Mouse (Mus musculus): ENCODE results near the gene Parp16. TPM values are rescaled to one million over a fixed set of nuclear protein-coding genes. Genes with fewer than 3 reads are reported as not detected.
A peak's percentile ranks its signal among the peaks of the same experiment; 100 is the strongest.
"Not testable (repeated sequence)": the region's sequence is repeated elsewhere in the genome, so short reads cannot be mapped to it uniquely, and the experiment has no call there.

The Parp16 gene
- total RNA-seq, 2 experiments from 2014 or later: 3.6 to 3.9 TPM

DNA sequence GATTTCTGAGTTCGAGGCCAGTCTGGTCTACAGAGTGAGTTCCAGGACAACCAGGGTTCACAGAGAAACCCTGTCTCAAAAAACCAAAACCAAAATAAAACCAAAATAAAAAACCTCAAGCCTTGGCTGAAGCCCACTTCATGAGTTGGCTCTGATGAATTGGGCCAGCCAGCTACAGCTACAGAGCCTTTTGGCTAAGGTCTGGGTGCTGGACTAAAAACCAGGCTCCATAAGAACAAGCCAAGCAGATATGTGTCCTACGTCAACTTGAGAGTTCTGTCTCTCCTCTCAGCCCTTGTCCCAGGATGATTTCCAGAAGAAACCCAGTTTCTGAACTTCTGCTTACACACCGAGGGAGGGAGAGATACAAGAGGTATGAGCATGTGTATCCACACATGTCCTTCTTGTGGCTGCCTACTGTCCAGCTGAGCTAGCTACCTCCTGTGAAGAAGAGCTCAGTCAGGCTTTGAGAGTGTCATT is 67.5 kb downstream of the Parp16 start:
- TF ChIP-seq CTCF (IDR thresholded peaks at IDR 0.05): no peak
- DNase-seq: no peak
- H3K27ac ChIP-seq: peak overlapping the region; percentile 58
- intact Hi-C loops (cut with DNase I): no loop called here
- H3K4me3 ChIP-seq: no peak overlapping the region

DNA sequence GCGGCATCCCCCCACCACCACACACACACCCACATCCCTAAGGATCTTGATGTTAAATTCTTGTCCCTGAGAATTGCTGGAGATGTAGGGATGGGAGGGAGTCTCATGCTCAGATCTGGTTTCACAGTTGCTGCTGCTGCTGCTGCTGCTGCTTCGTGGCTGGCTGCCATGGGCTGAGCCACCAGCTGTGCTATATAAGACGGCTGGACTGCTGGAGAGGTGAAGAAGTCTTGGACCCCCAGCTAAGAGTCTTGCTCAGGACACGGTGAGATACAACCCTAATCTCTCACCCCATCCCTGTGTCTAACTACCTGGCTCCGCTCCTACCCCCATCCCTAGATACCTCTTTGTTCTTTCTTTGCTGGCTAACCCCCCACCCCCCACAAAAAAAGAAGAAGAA is 69.8 kb downstream of the Parp16 start, which contains the start of gene Cilp:
Gene Cilp (plus strand): TSS at position 222 of the 400 bp plus-strand sequence.
- intact Hi-C loops (cut with DNase I): no loop called here
- DNase-seq: peak; percentile 76
- Histone ChIP-seq H3K4me3 (peak within 1 kb of the TSS; percentile 55), H3K27ac (peak within 1 kb of the TSS; percentile 64)
- no peak for TF ChIP-seq CTCF (IDR thresholded peaks at IDR 0.05)

DNA sequence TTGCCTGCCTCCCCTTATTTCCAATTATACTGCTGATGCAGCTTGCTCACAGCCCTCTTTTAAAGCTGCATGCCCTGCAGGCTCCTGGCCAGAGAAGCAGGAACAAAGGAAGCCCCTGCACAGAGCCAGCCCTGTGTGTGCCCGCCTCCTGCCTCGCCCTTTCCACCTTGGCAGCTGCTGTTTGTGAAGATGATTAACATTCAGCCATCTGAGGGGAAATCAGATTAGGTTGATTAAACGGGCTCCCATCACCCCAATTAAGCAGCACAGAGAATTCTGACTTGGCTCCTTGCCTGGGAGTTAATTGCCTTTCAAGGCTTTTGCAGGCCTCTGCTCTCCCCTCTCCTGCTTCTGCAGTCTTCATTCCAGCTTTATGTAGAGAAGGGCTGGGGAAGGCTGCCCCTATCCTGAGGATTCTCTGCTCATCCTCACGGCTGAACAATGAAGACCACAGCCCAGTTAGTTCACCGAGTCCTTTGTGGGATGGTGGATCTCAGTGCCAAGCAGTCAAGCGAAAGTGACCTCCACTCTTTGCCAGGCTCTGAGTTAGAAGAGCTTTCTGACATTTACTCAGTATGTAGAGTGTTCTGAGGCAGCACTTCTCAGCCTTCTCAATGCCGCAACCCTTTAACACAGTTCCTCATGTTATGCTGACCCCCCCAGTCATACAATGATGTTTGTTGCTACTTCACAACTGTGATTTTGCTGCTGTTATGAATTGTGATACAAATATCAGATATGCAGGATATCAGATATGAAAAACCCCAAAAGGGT is 72.8 kb downstream of the Parp16 start:
- TF ChIP-seq CTCF (IDR thresholded peaks at IDR 0.05): no peak
- DNase-seq: no peak
- peak overlapping the region; percentile 51 for H3K27ac ChIP-seq
- peak overlapping the region; percentile 55 for H3K4me3 ChIP-seq
- intact Hi-C loops (cut with DNase I): no loop called here

DNA sequence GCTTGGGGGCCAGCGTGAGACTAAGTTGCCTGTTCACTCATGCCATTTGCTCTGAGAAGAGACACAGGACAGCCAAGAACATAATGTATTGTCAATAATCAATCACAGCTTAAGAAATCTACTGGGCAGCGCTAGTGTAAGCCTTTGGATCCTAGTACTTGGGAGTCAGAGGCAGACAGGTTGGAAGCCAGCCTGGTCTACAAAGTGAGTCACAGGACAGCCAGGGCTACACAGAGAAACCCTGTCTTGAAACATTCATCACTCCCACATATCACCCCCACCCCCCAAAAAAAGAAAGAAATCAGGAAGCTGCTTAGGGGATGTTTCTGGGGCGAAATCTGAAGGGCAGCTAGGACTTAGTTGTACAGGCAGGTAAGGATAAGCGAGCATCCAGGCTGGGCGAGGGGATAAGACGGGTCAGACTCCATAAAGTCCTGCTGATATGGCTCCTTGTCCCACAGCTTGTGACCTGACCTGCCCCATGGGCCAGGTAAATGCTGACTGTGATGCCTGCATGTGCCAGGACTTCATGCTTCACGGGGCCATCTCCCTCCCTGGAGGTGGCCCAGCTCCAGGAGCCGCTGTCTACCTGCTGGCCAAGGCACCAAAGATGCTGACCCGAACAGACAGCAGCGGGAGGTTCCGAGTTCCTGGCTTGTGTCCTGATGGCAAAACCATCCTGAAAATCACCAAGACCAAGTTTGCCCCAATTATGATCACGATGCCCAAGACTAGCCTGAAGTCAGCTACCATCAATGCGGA is 78.1 kb downstream of the Parp16 start:
- intact Hi-C loops (cut with DNase I): no loop called here
- DNase-seq: no peak

DNA sequence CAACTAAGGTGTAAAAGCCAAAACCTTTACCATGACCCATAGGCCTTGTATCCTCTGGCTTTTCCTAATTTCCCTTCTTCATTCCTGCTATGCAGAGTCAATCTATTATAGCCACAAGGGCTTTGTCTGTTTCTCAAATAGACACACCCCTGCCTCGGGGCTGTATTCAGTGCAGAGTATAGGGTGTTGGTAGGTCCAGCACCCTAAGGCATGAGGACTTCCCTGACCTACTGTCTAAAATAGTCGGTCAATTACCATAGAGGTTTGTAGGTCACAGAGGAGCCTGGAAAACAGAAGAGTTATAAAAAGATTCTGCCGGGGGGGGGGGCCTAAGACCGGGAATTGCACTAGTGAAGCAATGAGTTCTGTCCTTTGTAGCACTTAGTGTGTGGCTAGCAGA is 78.7 kb downstream of the Parp16 start:
- DNase-seq: no peak
- intact Hi-C loops (cut with DNase I): no loop called here
- Histone ChIP-seq H3K4me3 (no peak overlapping the region), H3K27ac (no peak overlapping the region)
- no peak for TF ChIP-seq CTCF (IDR thresholded peaks at IDR 0.05)

More for the DNA sequence above, 78.1 kb downstream of the Parp16 start:
- TF ChIP-seq CTCF (IDR thresholded peaks at IDR 0.05): no peak
- no peak overlapping the region for H3K4me3 ChIP-seq
- no peak overlapping the region for H3K27ac ChIP-seq

DNA sequence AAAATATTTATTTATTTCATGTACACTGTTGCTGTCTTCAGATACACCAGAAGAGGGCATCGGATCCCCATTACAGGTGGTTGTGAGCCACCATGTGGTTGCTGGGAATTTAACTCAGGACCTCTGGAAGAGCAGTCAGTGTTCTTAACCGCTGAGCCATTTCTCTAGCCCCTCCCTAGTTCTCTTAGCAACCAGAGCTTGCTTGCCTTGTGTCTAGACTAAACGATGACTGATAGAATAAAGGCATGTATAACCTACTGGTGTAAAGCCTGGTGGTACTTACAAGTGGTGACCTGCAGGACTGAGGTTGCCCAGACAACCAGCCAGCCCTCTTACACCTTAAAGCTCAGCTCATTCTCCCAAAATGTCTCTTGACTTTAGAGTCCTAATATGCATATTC is 79.7 kb downstream of the Parp16 start:
- H3K27ac ChIP-seq; H3K4me3 ChIP-seq; intact Hi-C loops (cut with DNase I); DNase-seq: not testable (repeated sequence)

DNA sequence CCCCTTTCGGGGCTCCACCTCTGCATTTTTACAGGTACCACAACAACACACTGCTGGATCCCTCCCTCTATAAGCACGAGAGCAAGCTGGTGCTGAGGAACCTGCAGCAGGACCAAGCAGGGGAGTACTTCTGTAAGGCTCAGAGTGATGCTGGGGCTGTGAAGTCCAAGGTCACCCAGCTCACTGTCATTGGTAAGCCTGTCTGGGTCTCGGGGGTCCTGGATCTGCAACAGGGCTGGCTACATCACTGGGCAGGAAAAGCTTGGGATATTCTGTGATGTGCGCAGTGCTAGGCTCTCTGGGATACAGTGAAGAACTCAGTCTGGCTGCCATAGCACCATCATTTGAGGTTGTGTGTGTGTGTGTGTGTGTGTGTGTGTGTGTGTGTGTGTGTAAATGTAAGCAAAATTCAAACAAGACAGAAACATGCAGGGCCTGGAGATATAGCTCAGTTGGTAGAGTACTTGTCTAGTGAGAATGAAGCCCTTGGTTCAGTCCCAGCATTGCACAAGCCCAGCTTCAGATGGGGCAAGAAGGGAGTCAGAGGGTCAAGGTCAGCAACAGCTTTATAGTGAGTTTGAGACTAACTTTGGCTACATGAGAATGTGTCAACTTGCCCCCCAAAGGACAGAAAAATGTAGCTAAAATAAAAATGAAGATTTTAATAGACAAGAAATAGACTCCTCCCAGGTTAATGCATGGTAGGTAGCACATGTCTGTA is 80.8 kb downstream of the Parp16 start:
- H3K4me3 ChIP-seq: no peak overlapping the region
- intact Hi-C loops (cut with DNase I): no loop called here
- no peak for DNase-seq
- no peak overlapping the region for H3K27ac ChIP-seq
- TF ChIP-seq CTCF (IDR thresholded peaks at IDR 0.05): no peak

DNA sequence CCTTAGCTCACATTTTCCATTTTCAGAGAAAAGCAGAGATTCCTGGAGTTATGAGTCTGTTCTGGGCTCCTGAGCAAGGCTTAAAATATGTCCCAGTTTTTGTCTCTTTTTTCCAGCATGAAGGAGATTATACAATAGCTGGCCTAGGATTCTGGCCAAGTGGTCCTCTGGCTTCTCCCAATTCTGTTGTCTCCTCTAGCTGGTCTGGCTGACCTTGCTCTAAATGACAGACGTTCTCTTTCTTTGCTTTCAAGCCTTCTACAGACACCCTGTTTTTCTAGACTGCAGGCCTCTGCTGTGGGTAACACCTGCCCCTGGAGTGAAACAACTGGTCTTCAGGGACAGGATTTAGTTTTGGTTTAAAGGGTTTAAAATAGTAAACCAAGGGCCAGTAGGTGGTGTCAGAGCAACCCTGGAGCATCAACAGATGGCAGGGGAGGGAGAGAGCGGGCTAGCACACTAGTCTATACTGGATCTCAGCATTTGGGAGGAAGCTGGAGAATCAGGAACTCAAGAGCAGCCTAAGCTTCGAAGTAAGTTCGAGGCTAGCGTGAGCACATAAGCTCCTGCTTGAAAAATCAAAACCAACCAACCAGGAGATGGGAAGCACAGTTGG is 86.5 kb downstream of the Parp16 start:
- DNase-seq: peak; percentile 52
- Histone ChIP-seq H3K4me3 (no peak overlapping the region), H3K27ac (peak overlapping the region; percentile 62)
- intact Hi-C loops (cut with DNase I): loop anchor here (5.0 to 10.0 kb wide), 2 partner anchors 87 to 149 kb away; partner anchors contain the start of gene Parp16
- TF ChIP-seq CTCF (IDR thresholded peaks at IDR 0.05): no peak

DNA sequence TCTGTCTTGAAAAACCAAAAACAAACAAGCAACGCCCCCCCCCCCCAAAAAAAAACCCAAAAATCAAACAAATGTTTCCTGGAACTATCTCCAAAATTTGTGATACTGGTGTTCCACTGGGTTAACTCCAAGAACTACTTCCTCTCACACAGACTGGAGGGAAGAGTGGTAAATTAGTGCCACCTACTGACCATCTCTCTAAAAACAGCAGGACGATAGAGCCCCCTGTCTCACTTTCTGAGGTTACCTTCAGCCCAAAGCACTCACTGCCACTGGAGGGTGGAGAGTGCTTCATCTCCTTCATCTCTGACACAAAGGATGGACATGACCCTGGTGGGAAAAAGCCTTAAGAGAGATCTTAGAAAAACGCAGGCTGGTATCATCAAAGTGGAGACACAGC is 88.1 kb downstream of the Parp16 start:
- intact Hi-C loops (cut with DNase I): loop anchor here (1.0 to 10.0 kb wide), 3 partner anchors 57 to 151 kb away; partner anchors contain the start of gene Parp16
- Histone ChIP-seq H3K27ac (no peak overlapping the region), H3K4me3 (no peak overlapping the region)
- no peak for DNase-seq
- TF ChIP-seq CTCF (IDR thresholded peaks at IDR 0.05): peak; percentile 64

DNA sequence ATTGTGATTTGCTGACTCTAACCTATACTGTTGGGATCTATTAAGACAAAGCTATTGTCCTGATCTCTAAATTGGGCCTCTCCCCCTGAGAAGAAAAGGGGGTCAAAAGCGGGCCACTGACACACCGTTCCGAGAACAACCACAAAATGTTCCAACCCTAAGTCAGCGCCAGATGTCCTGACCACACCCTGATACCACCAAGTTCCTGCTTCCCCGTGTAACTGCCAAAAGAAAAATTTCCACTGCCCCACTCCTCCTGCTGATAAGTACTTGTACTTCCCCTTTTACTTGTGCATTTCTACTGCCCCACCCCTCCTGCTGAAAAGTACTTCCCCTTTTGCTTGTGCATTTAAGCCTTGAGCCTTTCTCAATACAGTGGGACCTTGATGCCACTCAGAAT is 93.1 kb downstream of the Parp16 start:
- H3K27ac ChIP-seq, DNase-seq: not testable (repeated sequence)
- intact Hi-C loops (cut with DNase I): loop anchor here (10.0 kb wide), 1 partner anchor 93 kb away; the partner anchor contains the start of gene Parp16

More for the DNA sequence above, 93.1 kb downstream of the Parp16 start:
- H3K4me3 ChIP-seq: not testable (repeated sequence)

Other genes with a start within 250 kb of the Parp16 start
- not detected for gene Slc24a1, start 243.7 kb upstream of the Parp16 start, total RNA-seq (2021)
- 10 to 100 TPM; 16.9 to 17.5 TPM for gene Ints14, start 234.4 kb upstream of the Parp16 start, total RNA-seq (2021)
- gene Hacd3, start 173.7 kb upstream of the Parp16 start, total RNA-seq (2021): 10 to 100 TPM in 1 of 2 experiments, 1 to 10 TPM in 1; 9.0 to 10.8 TPM
- gene Dpp8, start 162.9 kb upstream of the Parp16 start, total RNA-seq (2021): 100 to 1,000 TPM in 1 of 2 experiments, 10 to 100 TPM in 1; 95.9 to 112 TPM
- 10 to 100 TPM; 22.1 to 34.4 TPM for gene Igdcc4, start 93.9 kb upstream of the Parp16 start, total RNA-seq (2021)
- under 1 TPM; 0.17 to 0.18 TPM for gene Igdcc3, start 54.2 kb upstream of the Parp16 start, total RNA-seq (2021)
- 10 to 100 TPM; 13.0 to 35.4 TPM for gene Cilp, start 69.8 kb downstream of the Parp16 start, total RNA-seq (2021)
- 10 to 100 TPM; 54.0 to 72.6 TPM for gene Clpx, start 98.9 kb downstream of the Parp16 start, total RNA-seq (2021)
- 10 to 100 TPM; 10.1 to 19.5 TPM for gene Pdcd7, start 150.8 kb downstream of the Parp16 start, total RNA-seq (2021)
- 1 to 10 TPM in 1 of 2 experiments, under 1 TPM in 1; 0.43 to 1.1 TPM for gene Ubap1l, start 165.7 kb downstream of the Parp16 start, total RNA-seq (2021)
- 10 to 100 TPM in 1 of 2 experiments, 1 to 10 TPM in 1; 7.8 to 19.5 TPM for gene Kbtbd13, start 196.3 kb downstream of the Parp16 start, total RNA-seq (2021)
- gene Rasl12, start 203.2 kb downstream of the Parp16 start, total RNA-seq (2021): 1 to 10 TPM; 3.1 to 3.3 TPM
- gene Slc51b, start 227.6 kb downstream of the Parp16 start, total RNA-seq (2021): not detected
- gene Mtfmt, start 240.4 kb downstream of the Parp16 start, total RNA-seq (2021): 1 to 10 TPM; 4.3 to 5.7 TPM

Data from gastrocnemius, adult 2 months (tissue).